Mouse (Mus musculus) inflammation-experienced regulatory T-cells, adult 6 months (primary cell): ENCODE results near the gene Sptbn4. TPM values are rescaled to one million over a fixed set of nuclear protein-coding genes. Genes with fewer than 3 reads are reported as not detected.
"Not testable (repeated sequence)": the region's sequence is repeated elsewhere in the genome, so short reads cannot be mapped to it uniquely, and the experiment has no call there.

Source experiments
- ATAC-seq: one replicate; pipeline ENCODE4 v1.8.0; 2017
- polyA plus RNA-seq, 3 experiments: library from polyadenylated mRNA; unstranded; fragments of 100-300 nt; shearing (Covaris generic); gene quantifications; one replicate each; pipeline ENCODE4 v1.2.1; 2017

Sptbn4 gene
- under 1 TPM; 0.12 to 0.23 (median 0.13) TPM for polyA plus RNA-seq

- ATAC-seq: peak; percentile 88
These were observed at the start of gene Sptbn4, which contains the start of gene Blvrb for GRCm38 (mm10) chr7:27447419-27448286. TSS of gene Sptbn4 (minus strand) at chr7:27447686. TSS of gene Blvrb (plus strand) at chr7:27447978.

GRCm38 (mm10) chr7:27494659-27495367 lies 47.3 kb upstream of the Sptbn4 start:
- not testable (repeated sequence) for ATAC-seq

- no peak for ATAC-seq
These were observed 46.0 kb upstream of the Sptbn4 start for GRCm38 (mm10) chr7:27493450-27493849.

GRCm38 (mm10) chr7:27493022-27493421 lies 45.5 kb upstream of the Sptbn4 start:
- ATAC-seq: no peak

GRCm38 (mm10) chr7:27491856-27492255 lies 44.4 kb upstream of the Sptbn4 start:
- no peak for ATAC-seq

- peak; percentile 42 for ATAC-seq
These were observed 43.2 kb upstream of the Sptbn4 start for GRCm38 (mm10) chr7:27490543-27491329.

GRCm38 (mm10) chr7:27490227-27490542 lies 42.7 kb upstream of the Sptbn4 start:
- no peak for ATAC-seq

- ATAC-seq: no peak
These were observed 41.9 kb upstream of the Sptbn4 start for GRCm38 (mm10) chr7:27489270-27489869.

GRCm38 (mm10) chr7:27487740-27488268 lies 40.3 kb upstream of the Sptbn4 start:
- no peak for ATAC-seq

- ATAC-seq: peak; percentile 82
These were observed 39.5 kb upstream of the Sptbn4 start, which contains the start of gene Sertad1 for GRCm38 (mm10) chr7:27486770-27487697. TSS of gene Sertad1 (plus strand) at chr7:27486910.

GRCm38 (mm10) chr7:27486102-27486769 lies 38.8 kb upstream of the Sptbn4 start:
- ATAC-seq: no peak

GRCm38 (mm10) chr7:27483860-27484259 lies 36.4 kb upstream of the Sptbn4 start:
- no peak for ATAC-seq

GRCm38 (mm10) chr7:27481627-27481969 lies 34.1 kb upstream of the Sptbn4 start:
- peak; percentile 83 for ATAC-seq

- no peak for ATAC-seq
These were observed 33.6 kb upstream of the Sptbn4 start for GRCm38 (mm10) chr7:27480927-27481626.

- no peak for ATAC-seq
These were observed 33.0 kb upstream of the Sptbn4 start for GRCm38 (mm10) chr7:27480506-27480905.

GRCm38 (mm10) chr7:27479750-27480149 lies 32.3 kb upstream of the Sptbn4 start:
- no peak for ATAC-seq

- ATAC-seq: no peak
These were observed 31.1 kb upstream of the Sptbn4 start for GRCm38 (mm10) chr7:27478561-27478960.

- ATAC-seq: no peak
These were observed 28.7 kb upstream of the Sptbn4 start for GRCm38 (mm10) chr7:27476098-27476635.

GRCm38 (mm10) chr7:27475596-27475995 lies 28.1 kb upstream of the Sptbn4 start:
- no peak for ATAC-seq
